Mouse (Mus musculus) liver, adult 2 months (tissue): ENCODE data around the gene Abca3.

Experiments used
- CTCF ChIP-seq: fragments of 200-500 bp; IDR thresholded peaks from 2 replicates; pipeline ENCODE4 v1.5.1; 2011; ENCODE audit warnings: low read depth, low read length, control low read depth
- POLR2A ChIP-seq: fragments of 200-500 bp; IDR thresholded peaks from 2 replicates; pipeline ENCODE4 v1.6.1; 2011; ENCODE audit warnings: low read length, control low read depth; ENCODE audit not compliant: insufficient read depth; ENCODE audit errors: extremely low read depth

- no peak for TF ChIP-seq CTCF
- TF ChIP-seq POLR2A: no peak
Measured at GRCm38 (mm10) chr17:24320826-24321225, 30.9 kb upstream of the Abca3 start.
